Mouse (Mus musculus) heart, embryonic 13.5 days (tissue): ENCODE data around the gene Ttc39d. TPM values are rescaled to one million over a fixed set of nuclear protein-coding genes. Genes with fewer than 3 reads are reported as not detected.
A peak's percentile ranks its signal among the peaks of the same experiment; 100 is the strongest.
"Not testable (repeated sequence)": the region's sequence is repeated elsewhere in the genome, so short reads cannot be mapped to it uniquely, and the experiment has no call there.

Experiments used
- ATAC-seq: fragments of 200-750 bp; cut with Nextera tagmentation; 2 replicates; pipeline ENCODE4 v1.8.0; 2017; ENCODE audit warnings: moderate TSS enrichment; ENCODE audit not compliant: insufficient number of reproducible peaks, low FRiP score, low TSS enrichment; ENCODE audit errors: extremely low read depth
- H3K27ac ChIP-seq: fragments of 300-500 bp; sonication (generic); replicated peaks from 2 replicates; pipeline ENCODE4 v1.5.1; 2015; ENCODE audit warnings: moderate library complexity, mild to moderate bottlenecking, inconsistent platforms
- H3K27me3 ChIP-seq: fragments of 300-500 bp; sonication (generic); replicated peaks from 2 replicates; pipeline ENCODE4 v1.6.1; 2015; ENCODE audit warnings: mild to moderate bottlenecking, inconsistent platforms
- H3K36me3 ChIP-seq: fragments of 300-500 bp; sonication (generic); 2 replicates; pipeline ENCODE4 v1.6.1; 2015; ENCODE audit warnings: mild to moderate bottlenecking, inconsistent platforms
- H3K4me1 ChIP-seq: fragments of 300-500 bp; sonication (generic); 2 replicates; pipeline ENCODE4 v1.6.1; 2015; ENCODE audit warnings: inconsistent platforms
- H3K4me2 ChIP-seq: fragments of 300-500 bp; sonication (generic); 2 replicates; pipeline ENCODE4 v1.6.1; 2015; ENCODE audit warnings: inconsistent platforms, mild to moderate bottlenecking, moderate library complexity
- H3K4me3 ChIP-seq: fragments of 300-500 bp; sonication (generic); 2 replicates; pipeline ENCODE4 v1.5.1; 2015; ENCODE audit warnings: moderate library complexity, mild to moderate bottlenecking, inconsistent platforms
- H3K9ac ChIP-seq: fragments of 300-500 bp; sonication (generic); 2 replicates; pipeline ENCODE4 v1.6.1; 2015; ENCODE audit warnings: inconsistent platforms, mild to moderate bottlenecking, moderate library complexity
- H3K9me3 ChIP-seq: fragments of 300-500 bp; sonication (generic); 2 replicates; pipeline ENCODE4 v1.6.1; 2016; ENCODE audit warnings: inconsistent platforms
- WGBS: fragments of 180-500 bp; shearing (Covaris S2); methylation state at CpG from one replicate; pipeline ENCODE4 v1.1.7; 2015; ENCODE audit warnings: mixed read lengths; 5-methylcytosine and 5-hydroxymethylcytosine counted together
- polyA plus RNA-seq: library from polyadenylated mRNA; unstranded; fragments of >200 nt; fragmentation: Nextera tagmentation; extraction: Ambion mirVana; gene quantifications from 2 replicates; pipeline ENCODE4 v1.2.1, GENCODE M21; 2015

Gene Ttc39d
- polyA plus RNA-seq, 1 experiment from 2014 or later, result 0.05 TPM

DNA sequence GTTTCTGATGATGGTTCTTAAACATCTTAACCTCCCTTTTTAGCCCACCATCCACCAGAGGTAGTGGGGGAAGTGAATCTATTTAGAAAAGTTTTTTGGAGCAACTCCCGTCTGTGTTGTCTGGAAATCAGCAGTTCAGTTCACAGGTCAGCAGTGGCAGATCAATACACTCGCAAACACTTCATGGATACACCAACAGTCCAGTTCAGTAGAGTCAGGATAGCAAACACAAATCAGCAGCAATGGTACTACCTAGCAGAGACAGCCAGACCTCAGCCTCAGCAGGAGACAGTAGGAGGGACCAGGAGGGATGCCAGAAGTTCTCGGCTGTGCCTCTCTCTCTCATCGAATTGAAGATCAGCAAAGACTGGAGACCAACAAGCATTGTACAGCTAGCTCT lies 35.3 kb upstream of the Ttc39d start:
- Histone ChIP-seq H3K9me3 (no peaks in the 10 kb centered on the region), H3K9ac (no peak overlapping the region), H3K4me3 (no peak overlapping the region), H3K27ac (no peak overlapping the region), H3K27me3 (no peaks in the 10 kb centered on the region), H3K4me2 (no peak overlapping the region), H3K36me3 (no peaks in the 10 kb centered on the region), H3K4me1 (peaks cover 30% of the 10 kb centered on the region)
- no peak for ATAC-seq
- WGBS, result 78% methylated on average over 4 of the region's 4 CpGs

DNA sequence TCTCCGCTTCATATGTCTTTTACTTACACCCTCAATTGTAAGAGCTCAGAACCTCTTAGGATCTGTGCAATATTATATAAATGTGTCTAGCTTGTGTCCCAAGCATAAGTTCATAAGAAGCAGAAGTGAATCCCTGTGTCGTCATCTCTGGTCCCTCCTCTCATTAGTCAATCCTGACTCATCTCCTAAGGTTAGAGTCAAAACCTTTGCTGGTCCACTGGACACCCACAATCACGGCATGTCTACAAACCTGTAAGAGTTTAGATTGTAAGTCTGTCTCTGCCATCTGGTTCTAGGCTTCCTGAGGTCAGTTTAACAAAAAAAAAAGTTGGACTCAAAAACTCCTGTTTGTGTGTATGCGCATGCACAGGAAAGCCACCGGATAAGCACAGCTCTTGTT lies 34.5 kb upstream of the Ttc39d start:
- Histone ChIP-seq H3K36me3 (no peaks in the 10 kb centered on the region), H3K9me3 (no peaks in the 10 kb centered on the region), H3K27me3 (no peaks in the 10 kb centered on the region), H3K27ac (no peak overlapping the region), H3K4me3 (no peak overlapping the region), H3K4me1 (peaks cover 22% of the 10 kb centered on the region), H3K9ac (no peak overlapping the region), H3K4me2 (no peak overlapping the region)
- no peak for ATAC-seq
- 75% methylated on average over 5 of the region's 5 CpGs for WGBS

DNA sequence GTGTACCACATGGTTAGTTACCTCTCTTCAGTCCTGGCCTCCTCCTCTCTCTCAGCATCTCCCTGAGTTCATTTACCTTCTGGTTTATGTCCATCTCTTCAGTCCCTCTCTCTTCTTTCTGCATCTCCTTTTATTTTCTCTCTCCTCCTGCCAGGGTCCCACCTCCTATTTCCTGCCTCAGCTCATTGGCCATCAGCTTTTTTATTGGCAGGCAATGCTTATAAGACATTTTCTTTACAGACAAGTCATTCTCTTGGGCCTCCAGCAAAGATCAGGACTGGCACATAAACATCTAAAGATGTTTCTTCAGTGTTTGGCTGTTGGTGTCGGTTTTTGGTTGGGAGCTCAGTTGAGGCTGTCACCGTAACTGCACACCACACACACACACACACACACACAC lies 33.6 kb upstream of the Ttc39d start:
- 80% methylated on average over 2 of the region's 2 CpGs for WGBS
- H3K4me3 ChIP-seq, result no peak overlapping the region

DNA sequence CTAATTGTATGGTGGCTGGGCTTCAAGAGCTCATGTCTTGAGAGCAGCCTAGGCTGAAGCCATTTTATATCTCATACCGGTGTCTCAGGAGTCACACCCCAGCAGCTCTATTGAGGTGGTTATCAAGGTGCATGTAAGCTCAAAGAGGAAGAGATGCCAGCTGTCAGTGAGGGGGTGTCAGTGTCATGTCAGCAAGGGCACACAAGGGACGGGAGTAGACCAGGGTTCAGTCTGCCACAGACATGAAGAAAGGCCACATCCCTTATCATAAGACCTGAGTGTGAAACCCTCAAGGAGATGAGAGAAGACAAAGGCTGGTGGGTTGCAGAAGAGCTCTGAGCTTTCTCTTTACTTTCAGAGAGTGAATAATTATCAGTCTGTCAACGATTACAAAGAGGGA lies 33.1 kb upstream of the Ttc39d start:
- 54% methylated on average over 3 of the region's 3 CpGs for WGBS
- H3K9ac ChIP-seq, result no peak overlapping the region
- H3K9me3 ChIP-seq, result no peaks in the 10 kb centered on the region
- ATAC-seq, result no peak
- H3K27me3 ChIP-seq, result no peaks in the 10 kb centered on the region
- H3K27ac ChIP-seq, result no peak overlapping the region
- H3K4me3 ChIP-seq, result no peak overlapping the region
- no peak overlapping the region for H3K4me2 ChIP-seq
- peaks cover 8% of the 10 kb centered on the region; the same call in 1 of the 2 replicates for H3K4me1 ChIP-seq
- no peaks in the 10 kb centered on the region for H3K36me3 ChIP-seq

More for the DNA sequence above, 33.6 kb upstream of the Ttc39d start:
- Histone ChIP-seq H3K9me3 (no peaks in the 10 kb centered on the region), H3K27ac (no peak overlapping the region), H3K27me3 (no peaks in the 10 kb centered on the region), H3K36me3 (no peaks in the 10 kb centered on the region), H3K4me2 (no peak overlapping the region), H3K4me1 (peaks cover 12% of the 10 kb centered on the region), H3K9ac (no peak overlapping the region)
- no peak for ATAC-seq

DNA sequence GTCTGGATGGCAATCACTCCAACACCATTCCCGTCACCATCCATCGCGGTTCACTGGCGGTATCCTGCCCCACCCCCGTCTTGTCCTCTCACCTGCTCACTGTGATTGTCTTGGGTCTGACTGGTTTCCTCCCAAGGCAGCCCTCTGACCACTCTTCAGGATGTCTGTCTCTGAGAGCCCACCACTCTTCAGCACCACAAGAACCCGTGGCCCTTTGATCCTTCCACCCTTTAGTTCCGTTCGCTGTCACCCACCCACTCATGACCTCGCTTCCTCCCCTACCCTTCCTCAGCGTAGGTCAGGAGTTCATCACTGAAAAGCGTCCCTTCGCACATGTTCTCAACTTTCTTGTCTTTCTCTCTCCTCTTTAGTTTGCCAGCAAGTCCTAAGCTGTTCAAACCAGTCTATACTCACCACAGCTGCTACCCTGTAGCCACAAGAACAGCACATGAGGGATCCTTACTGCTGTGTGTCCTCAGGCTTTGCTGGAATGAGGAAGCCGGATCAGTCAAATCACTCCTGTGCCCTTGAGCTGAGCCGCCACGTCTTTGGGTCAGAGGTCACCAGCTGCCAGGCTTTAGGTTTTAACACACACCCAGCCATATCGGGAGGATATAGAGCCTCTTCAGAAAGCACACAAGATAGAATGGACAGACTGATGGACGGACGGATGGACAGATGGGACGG lies 32.4 kb upstream of the Ttc39d start:
- no peak overlapping the region for H3K4me3 ChIP-seq
- no peaks in the 10 kb centered on the region for H3K9me3 ChIP-seq
- no peak overlapping the region for H3K9ac ChIP-seq
- WGBS, result 68% methylated on average over 19 of the region's 19 CpGs
- no peak overlapping the region for H3K27ac ChIP-seq
- H3K4me2 ChIP-seq, result no peak overlapping the region
- no peaks in the 10 kb centered on the region for H3K36me3 ChIP-seq
- H3K4me1 ChIP-seq, result peaks cover 8% of the 10 kb centered on the region; the same call in 1 of the 2 replicates
- no peaks in the 10 kb centered on the region for H3K27me3 ChIP-seq
- no peak for ATAC-seq

DNA sequence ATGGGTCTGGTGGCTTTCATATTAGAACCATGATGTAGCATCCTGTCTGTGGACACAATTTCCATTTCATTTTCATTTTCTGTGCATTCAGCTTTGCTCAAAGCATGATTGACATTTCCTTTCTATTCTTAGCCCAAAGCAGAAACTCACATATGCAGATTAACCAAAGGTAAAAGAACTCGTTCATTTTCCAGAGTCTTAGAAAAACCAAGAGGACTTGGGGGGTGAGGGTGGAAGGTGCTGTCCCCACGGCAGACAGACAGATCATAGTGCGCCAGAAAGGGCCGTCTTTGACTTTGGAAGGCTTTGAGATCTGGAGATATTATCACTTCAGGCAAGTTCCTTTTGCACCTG lies 31.9 kb upstream of the Ttc39d start:
- peaks cover 8% of the 10 kb centered on the region; the same call in 1 of the 2 replicates for H3K4me1 ChIP-seq
- no peaks in the 10 kb centered on the region for H3K9me3 ChIP-seq
- WGBS, result 77% methylated on average over 4 of the region's 4 CpGs
- no peak overlapping the region for H3K4me2 ChIP-seq
- ATAC-seq, result no peak
- H3K9ac ChIP-seq, result no peak overlapping the region
- no peak overlapping the region for H3K4me3 ChIP-seq
- H3K27ac ChIP-seq, result no peak overlapping the region
- no peaks in the 10 kb centered on the region for H3K27me3 ChIP-seq
- H3K36me3 ChIP-seq, result no peaks in the 10 kb centered on the region

DNA sequence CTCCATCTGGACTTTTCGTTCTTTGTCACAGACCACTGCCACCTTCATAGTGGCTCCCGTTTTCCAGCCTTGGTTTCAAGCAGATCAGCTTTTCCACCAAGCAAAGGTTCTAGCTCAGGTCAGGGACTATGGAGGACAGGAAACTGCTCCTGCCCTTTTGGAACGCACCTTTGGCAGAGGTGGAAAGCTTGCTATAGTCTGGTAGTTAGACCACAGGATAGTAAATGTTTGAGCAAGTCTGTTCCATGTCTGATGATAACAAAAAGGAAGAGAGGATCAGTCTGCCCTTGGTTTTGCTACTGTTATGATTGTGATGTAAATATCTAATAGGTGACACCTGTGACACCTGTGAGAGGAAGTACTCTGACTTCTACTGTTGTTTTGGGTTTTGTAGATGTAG lies 31.3 kb upstream of the Ttc39d start:
- 79% methylated on average over 3 of the region's 3 CpGs for WGBS
- Histone ChIP-seq H3K27me3 (no peaks in the 10 kb centered on the region), H3K4me2 (no peak overlapping the region), H3K27ac (no peak overlapping the region), H3K4me3 (no peak overlapping the region), H3K4me1 (peaks cover 8% of the 10 kb centered on the region; the same call in 1 of the 2 replicates), H3K36me3 (no peaks in the 10 kb centered on the region), H3K9me3 (no peaks in the 10 kb centered on the region), H3K9ac (no peak overlapping the region)
- ATAC-seq, result no peak

DNA sequence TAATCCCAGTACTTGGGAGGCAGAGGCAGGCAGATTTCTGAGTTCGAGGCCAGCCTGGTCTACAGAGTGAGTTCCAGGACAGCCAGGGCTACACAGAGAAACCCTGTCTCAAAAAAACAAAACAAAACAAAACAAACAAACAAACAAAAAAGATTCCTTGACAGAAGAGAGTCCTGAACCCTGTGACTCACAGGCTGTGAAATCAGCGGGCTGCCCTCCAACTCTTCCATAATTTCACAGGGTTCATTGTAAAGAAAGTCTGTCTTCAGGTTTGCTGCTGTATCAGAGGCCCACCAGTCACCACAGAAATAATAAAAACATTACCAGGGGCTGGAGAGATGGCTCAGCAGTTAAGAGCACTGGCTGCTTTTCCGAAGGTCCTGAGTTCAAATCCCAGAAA lies 28.4 kb upstream of the Ttc39d start:
- 92% methylated on average over 3 of the region's 3 CpGs for WGBS
- not testable (repeated sequence) for ATAC-seq, H3K27me3 ChIP-seq, H3K4me1 ChIP-seq, H3K27ac ChIP-seq, H3K4me3 ChIP-seq, H3K9ac ChIP-seq, H3K9me3 ChIP-seq, H3K36me3 ChIP-seq, H3K4me2 ChIP-seq

DNA sequence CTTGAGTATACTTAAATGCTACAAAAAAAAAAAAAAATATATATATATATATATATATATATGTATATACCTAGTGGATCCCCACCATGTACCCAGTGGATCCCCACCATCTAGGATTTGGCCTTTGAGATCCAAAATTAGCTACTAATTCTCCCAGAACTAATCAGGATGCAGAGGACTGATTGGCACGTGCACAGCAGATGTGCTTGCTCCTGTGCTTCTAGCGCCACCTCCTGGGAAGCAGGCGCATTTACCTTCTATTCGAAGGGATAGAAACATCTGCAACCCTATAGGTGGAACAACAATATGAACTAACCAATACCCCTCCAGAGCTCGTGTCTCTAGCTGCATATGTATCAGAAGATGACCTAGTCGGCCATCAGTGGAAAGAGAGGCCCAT lies 27.3 kb upstream of the Ttc39d start:
- Histone ChIP-seq H3K4me2 (0 out of 2 replicates have a peak overlapping the region, but pooled peaks have one; percentile 13), H3K4me3 (no peak overlapping the region), H3K27ac (no peak overlapping the region), H3K27me3 (no peaks in the 10 kb centered on the region), H3K9me3 (no peaks in the 10 kb centered on the region), H3K9ac (no peak overlapping the region), H3K4me1 (peaks cover 6% of the 10 kb centered on the region; the same call in 1 of the 2 replicates), H3K36me3 (no peaks in the 10 kb centered on the region)
- WGBS, result 0% methylated on average over 6 of the region's 6 CpGs
- 0 out of 2 replicates have a peak, but pooled peaks have one; percentile 43 for ATAC-seq

DNA sequence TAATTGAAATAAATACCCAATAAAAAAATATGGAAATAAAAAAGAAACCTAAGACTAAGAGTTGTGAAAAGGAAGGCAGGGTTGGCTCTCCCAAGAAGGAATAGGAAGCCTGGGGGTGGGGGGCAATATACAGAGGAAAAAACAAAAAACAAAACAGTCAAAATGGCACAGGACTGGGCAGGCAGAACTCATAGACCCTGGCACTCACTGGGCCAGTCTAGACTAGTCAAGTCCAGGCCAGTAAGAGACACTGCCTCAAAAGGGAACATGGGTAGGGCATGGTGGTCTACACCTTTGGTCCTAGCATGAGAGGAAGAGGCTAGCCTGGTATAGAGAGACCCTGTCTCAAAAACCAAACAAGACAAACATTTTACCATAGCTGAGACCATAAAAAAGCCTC lies 26.8 kb upstream of the Ttc39d start:
- no peak for ATAC-seq
- H3K4me2 ChIP-seq, result 0 out of 2 replicates have a peak overlapping the region, but pooled peaks have one; percentile 13
- H3K9me3 ChIP-seq, result no peaks in the 10 kb centered on the region
- no peak overlapping the region for H3K4me3 ChIP-seq
- no peaks in the 10 kb centered on the region for H3K36me3 ChIP-seq
- H3K4me1 ChIP-seq, result peaks cover 4% of the 10 kb centered on the region; the same call in 1 of the 2 replicates
- H3K27me3 ChIP-seq, result no peaks in the 10 kb centered on the region
- H3K27ac ChIP-seq, result no peak overlapping the region
- H3K9ac ChIP-seq, result no peak overlapping the region

DNA sequence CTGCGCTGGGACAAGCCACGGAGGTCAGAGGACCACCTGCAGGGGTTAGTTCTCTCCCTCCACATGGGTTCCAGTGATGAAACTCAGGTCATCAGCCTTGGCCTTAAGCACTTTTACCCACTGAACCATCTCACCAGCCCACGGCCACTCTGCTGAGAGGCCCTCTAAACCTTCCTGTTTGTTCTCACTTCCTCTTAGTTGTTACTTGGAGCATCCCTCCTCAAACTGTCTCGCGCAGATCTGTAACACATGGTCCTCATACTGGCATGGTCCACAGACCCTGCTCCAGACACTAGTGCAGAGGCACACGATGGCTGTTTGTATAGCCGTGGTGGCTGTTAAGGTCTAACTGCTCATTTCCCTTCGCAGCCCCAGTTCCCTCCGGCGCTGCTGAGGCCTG lies 23.6 kb upstream of the Ttc39d start:
- no peak overlapping the region for H3K4me2 ChIP-seq
- peaks cover 4% of the 10 kb centered on the region; the same call in 1 of the 2 replicates for H3K4me1 ChIP-seq
- no peaks in the 10 kb centered on the region for H3K9me3 ChIP-seq
- H3K27me3 ChIP-seq, result no peaks in the 10 kb centered on the region
- no peak overlapping the region for H3K4me3 ChIP-seq
- no peak for ATAC-seq
- H3K36me3 ChIP-seq, result no peaks in the 10 kb centered on the region; the same call in 1 of the 2 replicates
- H3K9ac ChIP-seq, result no peak overlapping the region
- H3K27ac ChIP-seq, result no peak overlapping the region
- WGBS, result 76% methylated on average over 10 of the region's 10 CpGs

DNA sequence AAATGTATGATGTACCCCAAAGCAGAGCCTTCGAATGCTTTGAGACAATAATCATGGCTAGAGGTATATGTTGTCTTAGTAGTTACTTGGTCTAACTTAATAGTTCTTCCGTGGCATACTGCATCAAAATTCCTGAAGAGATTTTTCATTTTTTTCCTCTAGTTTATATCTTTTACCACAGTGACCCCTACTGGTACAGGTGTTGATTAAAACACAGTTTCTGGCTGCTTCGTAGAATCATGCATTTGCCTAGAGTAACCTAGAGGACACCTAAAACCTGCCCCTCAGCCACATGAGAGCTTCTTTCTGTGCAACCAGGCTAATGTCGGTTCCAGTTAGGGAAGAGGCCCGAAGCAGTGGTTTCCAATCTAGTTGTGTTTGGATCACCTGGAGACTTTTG lies 14.2 kb upstream of the Ttc39d start:
- no peak for ATAC-seq

More for the DNA sequence above, 14.2 kb upstream of the Ttc39d start:
- no peaks in the 10 kb centered on the region for H3K4me1 ChIP-seq
- H3K36me3 ChIP-seq, result peaks cover 39% of the 10 kb centered on the region
- H3K4me2 ChIP-seq, result no peak overlapping the region
- H3K27ac ChIP-seq, result no peak overlapping the region
- H3K27me3 ChIP-seq, result no peaks in the 10 kb centered on the region
- no peak overlapping the region for H3K4me3 ChIP-seq
- 57% methylated on average over 5 of the region's 5 CpGs for WGBS
- H3K9me3 ChIP-seq, result no peaks in the 10 kb centered on the region
- H3K9ac ChIP-seq, result no peak overlapping the region
